Mouse (Mus musculus): Measurements from ENCODE around the gene Angpt4.

- TF ChIP-seq EP300 (IDR thresholded peaks at IDR 0.05; ENCODE audit: insufficient read depth, low read depth, low read length) = no peak
- TF ChIP-seq CTCF (IDR thresholded peaks at IDR 0.05; ENCODE audit: low read depth, low read length) = no peak
Measured at GRCm38 (mm10) chr2:151895911-151896310, 15.1 kb upstream of the Angpt4 start.
